32 mouse cellular contexts compared by ENCODE assay signal in the genomic region with DNA sequence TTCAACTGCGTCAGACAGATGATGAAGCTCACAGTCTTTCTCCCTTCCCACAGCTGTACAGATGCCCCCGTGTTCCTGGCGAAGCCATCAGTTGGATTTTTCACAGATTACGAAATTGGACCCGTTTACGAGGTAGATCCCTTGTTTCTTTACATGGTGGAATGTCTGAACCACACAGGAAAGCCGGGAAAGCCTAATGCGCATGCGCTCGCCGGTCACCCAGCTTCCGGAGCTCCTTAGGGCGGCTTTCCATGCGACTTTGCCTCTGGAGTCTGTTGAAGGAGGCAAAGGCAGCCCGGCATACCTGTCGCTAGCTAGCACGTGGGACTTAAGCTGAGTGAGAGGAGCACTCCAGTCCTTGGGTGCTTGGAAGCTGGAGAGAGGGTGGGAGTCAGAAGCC. TPM values are rescaled to one million over a fixed set of nuclear protein-coding genes. Genes with fewer than 3 reads are reported as not detected.
DNase-seq lines count a peak whose midpoint lies in the region; TF ChIP-seq lines count a peak whose summit lies in the region.
"Had no signal": no experiment of that assay in that cellular context is flagged by ENCODE, and none has a peak within 500 bp of the region (broad histone marks: within the 10 kb centered on the region; RNA-seq: fewer than 3 reads in every experiment).

No protein-coding gene starts in this region.

- DNase-seq in ES-CJ7 (ENCODE audit: low read depth, low spot score) (peak; percentile 65), R1 (ENCODE audit: low read depth, low spot score) (peak; percentile 86)
- no peak for DNase-seq in adrenal gland, adult 8-10 months
- no peak for DNase-seq in left cerebral cortex, postnatal 36 days (ENCODE audit: low spot score in 2 of 2)
- no peak for DNase-seq in thymus, adult 2 months
- DNase-seq: adrenal gland, postnatal 10 days; adrenal gland, postnatal 25 days; cerebellum, adult 11 months; cerebellum, adult 18-20 months; cerebellum, adult 8-10 months; cerebellum, adult 9-11 months; cerebellum, postnatal 14 days; cerebellum, postnatal 36 days; embryo, embryonic 11 days had no signal

- TF ChIP-seq POLR2A in thymus, adult 2 months (IDR thresholded peaks at IDR 0.05; ENCODE audit: control insufficient read depth, extremely low read depth, insufficient read depth, low read length, poor library complexity): no peak

- intact Hi-C loops in left cerebral cortex, postnatal 36 days (cut with DNase I): no loop called here

- TF ChIP-seq CTCF in E14TG2a.4 (conservative IDR thresholded peaks at IDR 0.05; ENCODE audit: low read length): no peak
- TF ChIP-seq CTCF in thymus, adult 2 months (IDR thresholded peaks at IDR 0.05; ENCODE audit: borderline replicate concordance, control insufficient read depth, extremely low read depth, insufficient read depth, low read length, poor library complexity): no peak

- 92% methylated on average over 17 of the region's 17 CpGs for WGBS in thymus, adult 2 months

- peaks cover 18% of the 10 kb centered on the region; the same call in 1 of the 2 replicates for H3K27me3 ChIP-seq in E14TG2a.4 (ENCODE audit: insufficient read depth, low read length)
- no peaks in the 10 kb centered on the region for H3K27me3 ChIP-seq in thymus, adult 2 months (ENCODE audit: control insufficient read depth, insufficient read depth, low read length)
- H3K27me3 ChIP-seq: embryonic facial prominence, embryonic 13.5 days; embryonic facial prominence, embryonic 15.5 days; forebrain, embryonic 12.5 days; Patski had no signal

- H3K4me3 ChIP-seq in E14TG2a.4 (replicated peaks; ENCODE audit: low read length): peak overlapping the region; percentile 32; the same call in 1 of the 2 replicates
- no peak overlapping the region for H3K4me3 ChIP-seq in thymus, adult 2 months (ENCODE audit: control insufficient read depth, insufficient read depth, low read length)
- H3K4me3 ChIP-seq: embryonic facial prominence, embryonic 13.5 days; embryonic facial prominence, embryonic 15.5 days; erythroblast, embryonic 14.5 days; forebrain, embryonic 10.5 days; forebrain, embryonic 12.5 days had no signal

- H3K4me1 ChIP-seq in E14TG2a.4 (replicated peaks; ENCODE audit: low read depth, low read length): peaks cover 50% of the 10 kb centered on the region
- no peaks in the 10 kb centered on the region for H3K4me1 ChIP-seq in thymus, adult 2 months (replicated peaks; ENCODE audit: control insufficient read depth, insufficient read depth, low read length)

- no peaks in the 10 kb centered on the region for H3K36me3 ChIP-seq in E14TG2a.4 (ENCODE audit: insufficient read depth, low read length)
- H3K36me3 ChIP-seq in thymus, adult 2 months (ENCODE audit: control insufficient read depth, insufficient read depth, low read length): no peaks in the 10 kb centered on the region
- H3K36me3 ChIP-seq: embryonic facial prominence, embryonic 13.5 days; embryonic facial prominence, embryonic 15.5 days; forebrain, embryonic 10.5 days; forebrain, embryonic 12.5 days; G1E had no signal

- H3K27ac ChIP-seq in thymus, adult 2 months (ENCODE audit: control insufficient read depth, insufficient read depth, low read length): no peak overlapping the region
- H3K27ac ChIP-seq: embryonic facial prominence, embryonic 13.5 days; embryonic facial prominence, embryonic 15.5 days; forebrain, embryonic 10.5 days; forebrain, embryonic 12.5 days had no signal

- H3K9me3 ChIP-seq in E14TG2a.4 (ENCODE audit: low read length): no peaks in the 10 kb centered on the region
- H3K9me3 ChIP-seq: embryonic facial prominence, embryonic 13.5 days; embryonic facial prominence, embryonic 15.5 days; forebrain, embryonic 10.5 days; forebrain, embryonic 12.5 days had no signal

RNA-seq across cellular contexts. Expression of a gene that starts 12.6 kb away (rescaled TPM):
- total RNA-seq in adrenal gland, adult 8-10 months (2022): 1 to 10 TPM; 2.2 to 6.6 (median 4.5) TPM
- total RNA-seq in left cerebral cortex, postnatal 36 days (2021): 1 to 10 TPM; 4.1 to 5.1 TPM
- 0.73 and 1.2 TPM in 2 replicates for polyA plus RNA-seq in thymus, adult 2 months (2012; rRNA removed)
- total RNA-seq: common myeloid progenitor, adult 5-6 weeks; G1E had no signal
- polyA plus RNA-seq: erythroblast, embryonic 14.5 days; G1E had no signal

RNA-seq across cellular contexts. Expression of a gene that starts 21.6 kb away (rescaled TPM):
- total RNA-seq in adrenal gland, adult 8-10 months (2022): 10 to 100 TPM in 2 of 4 experiments, 1 to 10 TPM in 2; 8.5 to 19.9 (median 13.2) TPM
- 10 to 100 TPM; 12.6 to 14.9 TPM for total RNA-seq in left cerebral cortex, postnatal 36 days (2021)
- 17.7 and 22.7 TPM in 2 replicates for polyA plus RNA-seq in thymus, adult 2 months (2012; rRNA removed)
- total RNA-seq: common myeloid progenitor, adult 5-6 weeks; G1E had no signal
- polyA plus RNA-seq: G1E had no signal

RNA-seq across cellular contexts. Expression of a gene that starts 42.0 kb away (rescaled TPM):
- total RNA-seq in adrenal gland, adult 8-10 months (2022): 10 to 100 TPM in 2 of 4 experiments, 1 to 10 TPM in 2; 5.5 to 13.8 (median 9.8) TPM
- 1 to 10 TPM; 1.3 to 1.7 TPM for total RNA-seq in left cerebral cortex, postnatal 36 days (2021)
- 10.2 and 16.1 TPM in 2 replicates for polyA plus RNA-seq in thymus, adult 2 months (2012; rRNA removed)
- total RNA-seq: common myeloid progenitor, adult 5-6 weeks; G1E had no signal
- polyA plus RNA-seq: activated CD4-positive, CD25-positive, alpha-beta regulatory T cell, adult 4 months; G1E had no signal

RNA-seq across cellular contexts. Expression of a gene that starts 44.0 kb away (rescaled TPM):
- not detected for total RNA-seq in adrenal gland, adult 8-10 months (2022)
- total RNA-seq in left cerebral cortex, postnatal 36 days (2021): not detected
- polyA plus RNA-seq in thymus, adult 2 months (2012; rRNA removed): not detected in 2 replicates
- total RNA-seq: adrenal gland, adult 18-20 months; adrenal gland, postnatal 10 days; adrenal gland, postnatal 25 days; adrenal gland, postnatal 4 days; common myeloid progenitor, adult 5-6 weeks had no signal
- polyA plus RNA-seq: brain, embryonic 14.5 days; C2C12; embryonic facial prominence, embryonic 11.5 days; embryonic facial prominence, embryonic 13.5 days; embryonic facial prominence, embryonic 15.5 days; erythroblast, embryonic 14.5 days; forebrain, embryonic 10.5 days; forebrain, embryonic 12.5 days; forebrain, embryonic 14.5 days; forebrain, embryonic 16.5 days; frontal cortex, adult 2 months; G1E; Patski had no signal

Comparison
In these comparisons a context has a peak if more than half of its experiments do, and no peak if none do; other contexts are left out.
1. DNase-seq: peak in ES-CJ7 (single experiment) and R1 (single experiment); none in adrenal gland, adult 8-10 months (single experiment), left cerebral cortex, postnatal 36 days (0 of 2) and thymus, adult 2 months (single experiment).